In the genomic region with DNA sequence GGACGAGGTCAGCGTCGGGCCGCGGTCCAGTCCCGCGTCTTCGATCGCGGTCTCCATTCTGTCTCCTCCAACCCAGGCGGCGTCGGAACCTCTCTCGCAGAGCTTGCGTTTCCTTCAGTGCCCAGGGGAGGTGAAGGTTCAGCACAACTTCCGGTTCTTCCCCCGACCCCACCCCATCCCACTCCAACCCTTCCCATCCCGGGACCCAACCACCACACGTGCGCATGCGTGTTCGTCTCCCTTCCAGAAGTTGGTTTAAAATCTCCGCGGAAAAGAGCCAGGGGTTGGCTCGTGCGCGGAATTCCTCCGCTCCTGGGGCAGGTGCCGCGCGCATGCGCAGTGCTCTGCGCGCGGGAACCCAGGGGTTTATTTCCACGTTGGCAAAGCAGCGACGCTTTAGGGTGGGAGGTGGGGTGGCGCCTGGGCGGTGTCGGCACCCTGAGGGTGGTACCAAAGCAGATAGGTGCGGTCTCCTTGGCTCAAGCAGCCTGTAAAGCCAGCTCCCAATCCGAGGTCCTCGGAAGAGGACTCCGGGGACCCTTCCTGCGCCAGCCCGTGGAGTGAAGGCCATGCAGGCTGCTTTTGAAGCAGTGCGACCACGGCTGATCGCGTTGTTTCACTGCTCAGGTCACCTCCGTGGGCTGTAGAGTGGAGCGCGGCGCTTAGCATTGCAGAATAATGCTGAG, we compare ENCODE assay signal across 8 mouse cellular contexts. TPM values are rescaled to one million over a fixed set of nuclear protein-coding genes. Genes with fewer than 3 reads are reported as not detected.
DNase-seq lines count a peak whose midpoint lies in the region; ATAC-seq lines count a peak whose summit lies in the region.

A gene (minus strand): TSS at position 145 of the 686 bp plus-strand sequence.

- no peaks in the 10 kb centered on the region for H3K9me3 ChIP-seq in hindbrain, embryonic 16.5 days (ENCODE audit: control insufficient read depth, low read length)

- WGBS in hindbrain, embryonic 16.5 days: under 1% methylated on average over 55 of the region's 55 CpGs
- under 1% methylated on average over 49 of the region's 55 CpGs for WGBS in macrophage (ENCODE audit: missing documents)

- H3K27ac ChIP-seq in hindbrain, embryonic 16.5 days (ENCODE audit: low read depth, low read length): peak within 1 kb of the TSS; percentile 88
- H3K27ac ChIP-seq in macrophage: peak within 1 kb of the TSS; percentile 46

- peak within 1 kb of the TSS; percentile 79 for H3K4me2 ChIP-seq in hindbrain, embryonic 16.5 days (ENCODE audit: low read length)

- H3K4me3 ChIP-seq in hindbrain, embryonic 16.5 days (ENCODE audit: low read length): peak within 1 kb of the TSS; percentile 69
- peak within 1 kb of the TSS; percentile 54 for H3K4me3 ChIP-seq in macrophage (ENCODE audit: inconsistent target)

- H3K27me3 ChIP-seq in hindbrain, embryonic 16.5 days (replicated peaks; ENCODE audit: control insufficient read depth, insufficient read depth, low read length): no peaks in the 10 kb centered on the region

- peak; percentile 98 for ATAC-seq in hindbrain, embryonic 16.5 days

- 0 out of 2 replicates have a peak, but pooled peaks cover 11% of the 10 kb centered on the region for H3K79me2 ChIP-seq in macrophage (ENCODE audit: inconsistent target)

- DNase-seq in ZHBTc4 (ENCODE audit: low read depth, low spot score): peak; percentile 100
- peak; percentile 82 to 91 for DNase-seq in cerebellum, postnatal 4 days (ENCODE audit: low spot score in 2 of 2)
- peak; percentile 95 for DNase-seq in gastrocnemius, adult 18-20 months (ENCODE audit: low spot score)
- DNase-seq in left cerebral cortex, adult 18-20 months (ENCODE audit: low spot score in 2 of 2): peak; percentile 91 to 94
- peak; percentile 97 to 98 for DNase-seq in right cerebral cortex, postnatal 10 days (ENCODE audit: low spot score in 2 of 2)
- DNase-seq in urinary bladder, postnatal 25 days (ENCODE audit: low spot score): peak; percentile 90

- H3K36me3 ChIP-seq in hindbrain, embryonic 16.5 days (ENCODE audit: control insufficient read depth, insufficient read depth, low read length): peaks cover 8% of the 10 kb centered on the region
- H3K36me3 ChIP-seq in macrophage (ENCODE audit: inconsistent target): peaks cover 5% of the 10 kb centered on the region; the same call in 1 of the 2 replicates

- H3K4me1 ChIP-seq in hindbrain, embryonic 16.5 days (ENCODE audit: control insufficient read depth, insufficient read depth, low read depth, low read length): peaks cover 14% of the 10 kb centered on the region

- H3K9ac ChIP-seq in hindbrain, embryonic 16.5 days (ENCODE audit: low read depth, low read length): peak within 1 kb of the TSS; percentile 78

RNA-seq across cellular contexts. Expression of the gene that starts here (rescaled TPM):
- total RNA-seq in gastrocnemius, adult 18-20 months (2021): 10 to 100 TPM; 18.6 to 31.3 TPM
- 29.0 and 33.9 TPM in 2 replicates for polyA plus RNA-seq in hindbrain, embryonic 16.5 days (2015; fragmentation: Nextera tagmentation; extraction: Ambion mirVana)
- total RNA-seq in left cerebral cortex, adult 18-20 months (2021): 10 to 100 TPM; 29.0 to 29.1 TPM
- total RNA-seq in macrophage (2018; cell fraction: chromatin; rRNA removed): 10 to 100 TPM in 25 of 26 experiments, 1 to 10 TPM in 1; 6.7 to 56.8 (median 26.6) TPM
- total RNA-seq in macrophage (2018; cell fraction: cytosol; rRNA removed): 10 to 100 TPM in 2 of 26 experiments, 1 to 10 TPM in 24; 2.1 to 12.1 (median 6.1) TPM
- total RNA-seq in macrophage (2018; cell fraction: nucleus; rRNA removed): 10 to 100 TPM in 21 of 26 experiments, 1 to 10 TPM in 5; 5.2 to 49.4 (median 13.8) TPM
- 2.7 to 8.3 TPM (median 8.1 TPM) in 3 replicates for polyA plus RNA-seq in macrophage (2018)

Comparison
In these comparisons a context has a peak if more than half of its experiments do, and no peak if none do; other contexts are left out.
1. Peak in every context shown above with its lines: DNase-seq, ATAC-seq, H3K4me3 ChIP-seq and H3K27ac ChIP-seq.